Mouse (Mus musculus): ENCODE measurements around the gene Fam69a.
"Not testable (repeated sequence)": the region's sequence is repeated elsewhere in the genome, so short reads cannot be mapped to it uniquely, and the experiment has no call there.

Fam69a gene

DNA sequence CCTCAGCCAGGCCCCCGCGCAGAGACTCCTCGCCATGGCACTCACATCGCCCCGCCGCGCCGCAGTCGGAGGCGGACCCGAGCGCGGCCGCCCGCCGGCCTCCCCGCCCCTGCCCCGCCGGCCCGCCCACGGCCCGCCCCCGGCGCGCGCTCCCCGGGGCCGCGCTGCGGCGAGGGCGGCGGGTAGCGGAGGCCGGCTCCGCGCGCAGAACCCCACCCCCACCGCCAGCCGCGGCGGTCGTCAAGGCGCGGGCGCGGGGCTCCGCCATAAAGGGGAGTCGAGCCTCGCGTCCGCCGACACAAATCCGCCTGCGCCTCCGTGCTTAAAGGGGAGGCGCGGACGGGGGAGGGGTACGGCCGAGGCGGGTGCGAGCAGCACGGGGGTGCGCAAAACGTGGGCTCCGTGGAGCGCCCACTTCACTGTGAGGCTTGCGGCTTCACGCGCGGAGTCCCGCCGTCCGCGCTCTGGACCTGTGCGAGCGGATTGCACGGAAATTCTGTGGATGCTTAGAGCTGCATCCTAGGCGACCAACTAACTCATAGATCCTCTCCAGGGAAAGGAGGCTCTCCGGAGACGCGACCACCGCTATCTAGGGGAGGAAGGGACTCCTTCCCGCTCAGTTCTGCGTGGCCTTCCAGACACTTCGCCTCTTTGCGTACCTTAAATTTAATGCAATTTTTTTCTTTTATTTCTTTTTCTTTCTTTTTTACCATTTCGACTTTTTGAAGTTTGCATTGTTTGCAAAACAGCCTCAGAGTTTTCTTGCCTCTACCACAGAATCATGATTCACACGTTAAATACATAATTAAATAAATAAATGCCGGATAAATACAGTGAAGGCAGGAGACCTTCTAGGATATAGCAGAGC lies at the start of gene Fam69a:
Fam69a (minus strand) TSS at position 119 of the 868 bp plus-strand sequence.
- peak; percentile 92 for DNase-seq (ENCODE audit: low read depth)

DNA sequence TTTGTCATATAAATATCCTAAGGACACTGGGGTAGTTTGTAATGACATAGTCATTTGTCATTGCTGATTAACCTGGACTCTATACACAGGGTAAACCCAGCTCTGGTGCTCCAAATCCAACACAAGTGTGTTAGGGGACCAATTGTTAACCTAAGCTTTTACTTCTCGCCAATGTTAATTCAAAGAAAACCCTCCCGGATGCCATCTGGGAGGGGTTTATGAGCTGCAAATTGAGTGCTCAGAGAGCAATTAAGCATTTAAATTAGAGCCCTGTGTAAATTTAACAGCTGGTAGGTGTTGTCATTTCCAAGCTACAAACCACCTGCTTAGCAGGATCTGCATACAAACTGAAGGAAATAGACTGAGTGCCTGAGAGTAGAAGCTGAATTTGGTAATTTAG lies 48.6 kb upstream of the Fam69a start:
- DNase-seq (ENCODE audit: low read depth), result no peak

DNA sequence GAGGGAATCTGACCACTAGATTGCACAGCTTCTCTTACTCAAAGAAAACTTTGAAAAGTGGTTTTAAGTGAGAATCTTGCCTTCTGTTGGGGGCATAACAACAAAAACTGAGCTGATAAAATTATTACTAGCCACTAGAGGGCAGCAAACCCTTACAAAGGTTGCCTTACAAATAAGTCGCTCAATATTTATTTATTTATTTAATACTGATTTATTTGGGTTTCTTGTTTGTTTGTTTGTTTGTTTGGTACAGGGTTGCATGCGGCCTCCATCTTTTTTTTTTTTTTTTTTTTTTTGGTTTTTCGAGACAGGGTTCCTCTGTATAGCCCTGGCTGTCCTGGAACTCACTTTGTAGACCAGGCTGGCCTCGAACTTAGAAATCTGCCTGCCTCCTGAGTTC lies 47.3 kb upstream of the Fam69a start:
- DNase-seq (ENCODE audit: low read depth), result peak; percentile 84

DNA sequence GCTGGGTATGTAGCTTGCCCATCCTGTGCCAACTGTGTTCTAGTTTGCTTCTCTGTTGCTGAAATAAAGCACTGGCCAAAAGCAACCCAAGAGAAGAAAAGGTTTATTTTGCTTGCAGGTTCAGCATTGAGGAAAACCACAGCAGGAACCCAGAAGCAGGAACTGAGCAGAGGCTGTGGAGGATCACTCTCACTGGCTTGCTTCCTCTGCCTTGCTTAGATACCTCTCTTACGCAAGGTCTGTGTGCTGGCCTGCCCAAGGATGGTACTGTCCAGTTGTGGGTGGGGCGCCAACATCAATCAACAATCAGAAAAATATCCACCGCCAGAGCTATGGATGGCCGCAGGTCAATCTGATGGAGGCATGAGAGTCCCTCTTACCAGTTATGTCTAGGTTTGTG lies 44.4 kb upstream of the Fam69a start:
- DNase-seq (ENCODE audit: low read depth), result no peak

DNA sequence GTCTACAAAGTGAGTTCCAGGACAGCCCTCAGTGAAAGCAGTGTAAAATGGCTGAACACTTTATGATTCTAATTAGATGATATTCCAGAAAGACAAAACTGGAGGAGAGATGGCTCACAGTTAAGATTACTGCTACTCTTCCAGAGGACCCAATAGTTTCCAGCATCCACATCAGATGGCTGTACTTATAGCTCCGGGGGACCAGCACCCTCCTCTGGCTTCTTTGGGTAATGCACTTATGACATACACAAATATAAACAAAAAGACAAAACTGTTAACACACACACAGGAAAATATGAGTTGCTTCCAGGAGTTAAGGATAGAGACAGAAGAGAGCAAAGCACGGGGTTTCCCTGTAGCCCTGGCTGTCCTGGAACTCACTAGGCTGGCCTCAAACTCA lies 43.1 kb upstream of the Fam69a start:
- DNase-seq (ENCODE audit: low read depth), result peak; percentile 71

DNA sequence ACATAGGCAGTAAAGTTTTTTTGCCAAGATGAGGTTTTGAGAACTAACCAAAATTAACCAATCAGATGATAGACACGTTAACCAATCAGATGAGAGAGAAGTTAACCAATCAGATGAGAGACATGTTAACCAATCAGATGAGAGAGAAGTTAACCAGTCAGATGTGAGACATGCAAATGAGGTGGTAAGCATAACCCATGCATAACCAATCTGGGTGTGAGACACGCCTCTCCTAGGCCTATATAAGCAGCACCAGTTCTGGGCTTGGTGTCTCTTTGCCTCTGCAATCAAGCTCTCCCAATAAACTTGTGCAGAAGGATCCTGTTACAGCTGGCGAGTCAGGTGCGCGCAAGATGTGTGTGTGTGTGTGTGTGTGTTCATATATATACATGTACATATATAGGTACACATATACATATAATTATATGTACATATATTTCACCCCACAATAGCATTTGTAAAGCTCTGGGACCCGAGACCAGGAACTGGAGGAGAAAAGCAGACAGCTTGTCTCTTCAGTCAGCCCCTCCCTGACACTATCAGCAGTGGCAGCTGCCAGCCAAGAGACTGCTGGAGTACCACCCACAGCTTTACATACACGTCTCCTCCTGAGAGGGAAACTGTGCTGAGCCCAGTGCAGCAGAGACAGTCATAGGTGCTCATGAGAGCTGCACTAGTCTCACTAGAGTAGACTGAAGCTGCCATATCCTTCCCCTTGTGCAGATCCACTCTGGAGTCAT lies 42.1 kb upstream of the Fam69a start:
- DNase-seq (ENCODE audit: low read depth), result not testable (repeated sequence)

DNA sequence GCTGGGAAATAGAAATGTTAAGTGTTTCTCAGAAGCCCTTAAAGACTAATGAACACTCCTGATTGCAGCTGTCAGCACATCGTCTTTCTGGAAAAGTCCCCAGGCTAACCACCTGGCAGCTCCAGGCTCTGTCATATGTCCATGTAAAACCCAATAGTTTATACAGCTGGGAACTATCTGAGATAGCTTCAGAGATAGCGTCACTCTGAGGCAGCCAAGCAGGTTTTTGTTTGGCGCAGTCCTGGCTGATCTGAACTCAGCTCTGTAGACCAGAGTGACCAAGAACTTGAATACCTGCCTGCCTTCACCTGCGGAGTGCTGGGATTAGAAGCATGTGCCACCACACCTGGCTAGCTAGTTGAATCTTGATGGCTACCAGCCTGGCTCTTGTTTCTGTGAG lies 41.3 kb upstream of the Fam69a start:
- DNase-seq (ENCODE audit: low read depth), result peak; percentile 41

DNA sequence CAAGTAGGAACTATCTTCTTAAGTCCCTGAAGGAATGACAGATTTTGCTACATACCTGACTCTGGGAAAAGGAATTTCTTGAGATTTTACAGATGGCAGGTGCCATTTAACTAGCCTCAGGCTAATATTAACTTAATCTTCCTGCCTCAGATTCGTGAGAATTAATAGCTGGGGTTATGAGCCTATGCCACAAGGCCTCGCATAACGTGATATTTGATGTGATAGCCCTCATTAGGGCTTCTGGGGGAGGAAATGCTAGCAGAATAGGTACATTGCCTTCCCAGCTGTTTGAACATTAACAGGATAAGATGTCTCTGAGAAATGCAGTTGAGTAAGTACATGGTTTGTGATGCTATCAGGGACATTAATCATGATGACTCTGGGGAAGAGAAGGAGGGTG lies 34.5 kb upstream of the Fam69a start:
- DNase-seq (ENCODE audit: low read depth), result no peak

DNA sequence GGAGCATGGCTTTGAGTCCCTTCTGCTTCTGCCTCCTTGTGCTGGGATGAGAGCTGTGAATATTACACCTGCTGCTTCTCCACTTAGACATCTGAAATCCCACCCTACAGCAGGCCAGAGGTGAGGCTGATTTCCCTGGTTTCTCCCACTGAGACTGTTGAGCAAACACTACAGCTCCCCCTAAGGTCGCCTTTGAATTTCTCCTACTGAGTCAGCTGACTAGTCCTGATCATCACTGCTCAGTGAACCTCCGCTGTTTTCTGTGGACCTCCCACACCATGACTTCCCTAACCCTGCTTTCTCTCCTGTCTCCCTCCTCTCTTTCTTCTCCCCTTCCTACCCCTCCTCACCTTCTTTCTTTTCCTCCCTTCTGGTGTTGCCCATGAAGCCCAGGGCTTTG lies 32.5 kb upstream of the Fam69a start:
- no peak for DNase-seq (ENCODE audit: low read depth)

DNA sequence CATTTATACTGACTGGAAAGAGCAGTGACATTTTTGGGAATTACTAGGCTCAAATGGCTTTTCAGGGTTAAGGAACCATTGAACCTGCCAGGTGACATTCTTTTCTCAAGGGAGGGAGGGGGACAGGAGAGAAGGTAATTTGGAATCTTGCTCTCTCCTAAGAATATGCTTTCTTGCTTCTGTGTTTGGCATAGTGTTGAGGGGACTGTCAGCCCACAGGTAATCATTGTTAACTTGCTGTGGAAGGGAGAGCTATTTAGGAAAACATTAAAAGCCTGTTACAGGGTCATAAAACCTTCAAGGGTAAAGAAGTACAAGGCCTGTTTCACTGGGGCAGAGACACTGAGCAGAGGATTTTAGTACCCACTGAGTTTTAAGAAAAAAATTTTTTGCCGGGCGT lies 30.3 kb upstream of the Fam69a start:
- no peak for DNase-seq (ENCODE audit: low read depth)

DNA sequence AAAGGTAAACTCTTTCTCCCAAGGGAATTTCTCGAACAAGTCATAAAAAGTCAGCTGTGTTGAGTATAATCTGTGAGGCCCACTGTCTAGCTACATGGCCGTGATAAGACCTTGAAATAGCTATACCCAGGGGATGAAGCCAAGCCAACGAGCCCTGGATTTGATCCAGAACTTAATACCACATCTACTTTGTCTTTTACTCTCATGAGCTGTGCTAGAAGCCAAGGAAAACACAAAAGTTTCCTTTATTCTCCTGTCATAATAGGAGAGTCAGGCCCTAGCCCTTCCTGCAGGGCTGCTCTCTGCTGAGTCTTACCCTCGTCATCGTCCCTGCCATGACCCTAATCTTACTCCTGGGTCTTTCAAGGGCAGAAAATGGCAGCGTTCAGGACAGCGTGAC lies 28.5 kb upstream of the Fam69a start:
- DNase-seq (ENCODE audit: low read depth), result peak; percentile 88

DNA sequence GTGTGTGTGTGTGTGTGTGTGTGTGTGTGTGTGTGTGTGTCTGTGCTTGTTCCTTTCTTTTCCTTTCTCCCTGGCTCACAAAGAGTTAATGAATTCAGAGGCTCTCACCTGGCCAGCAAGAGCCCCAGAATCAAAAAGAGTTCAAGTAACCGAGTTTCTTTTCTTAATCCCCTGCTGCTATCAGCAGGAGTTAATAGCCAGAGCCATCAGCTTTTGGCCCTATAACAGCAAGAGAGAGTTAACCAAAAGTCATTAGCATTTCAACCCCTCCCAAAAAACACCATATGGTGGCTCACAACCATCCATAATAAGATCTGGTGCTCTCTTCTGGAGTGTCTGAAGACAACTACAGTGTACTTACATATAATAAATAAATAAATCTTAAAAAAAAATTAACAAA lies 27.3 kb upstream of the Fam69a start:
- DNase-seq (ENCODE audit: low read depth), result no peak

DNA sequence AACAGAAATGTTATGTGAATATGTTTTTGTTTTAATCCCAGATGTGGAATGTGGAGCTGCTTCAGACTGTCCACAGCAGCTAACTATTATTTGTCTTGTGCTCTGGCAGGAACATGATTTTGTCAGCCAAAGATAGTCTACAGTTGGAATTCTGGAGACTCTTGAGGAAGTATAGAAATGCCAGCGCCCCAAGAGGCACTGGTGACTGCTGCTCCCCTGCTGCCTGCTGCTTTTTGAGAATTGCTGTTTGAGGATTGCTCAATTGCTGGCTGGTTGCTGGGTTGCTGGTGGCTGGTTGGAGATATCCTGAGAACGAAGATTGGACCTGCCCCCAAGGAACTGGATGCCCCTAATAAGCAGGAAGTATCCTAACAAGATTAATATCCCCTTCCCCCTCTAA lies 22.8 kb upstream of the Fam69a start:
- peak; percentile 69 for DNase-seq (ENCODE audit: low read depth)

DNA sequence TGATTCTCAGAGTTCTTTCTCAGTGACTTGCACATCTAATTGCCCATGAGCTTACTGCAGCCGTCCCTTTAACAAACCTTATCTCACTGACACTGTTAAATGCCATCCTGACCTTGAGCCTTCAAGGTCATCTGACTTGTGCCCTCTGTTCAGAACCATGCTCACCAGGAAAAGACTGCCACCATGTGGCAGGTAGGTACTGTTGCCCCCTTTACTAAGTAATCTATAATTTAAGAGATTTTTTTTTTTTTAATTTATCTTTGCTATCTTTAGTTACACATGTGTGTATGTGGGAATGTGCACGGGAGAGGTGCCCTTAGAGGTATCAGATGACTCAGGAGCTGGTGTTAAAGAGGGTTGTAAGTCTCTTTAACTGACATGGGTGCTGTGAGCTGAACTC lies 18.2 kb upstream of the Fam69a start:
- DNase-seq (ENCODE audit: low read depth), result peak; percentile 25

DNA sequence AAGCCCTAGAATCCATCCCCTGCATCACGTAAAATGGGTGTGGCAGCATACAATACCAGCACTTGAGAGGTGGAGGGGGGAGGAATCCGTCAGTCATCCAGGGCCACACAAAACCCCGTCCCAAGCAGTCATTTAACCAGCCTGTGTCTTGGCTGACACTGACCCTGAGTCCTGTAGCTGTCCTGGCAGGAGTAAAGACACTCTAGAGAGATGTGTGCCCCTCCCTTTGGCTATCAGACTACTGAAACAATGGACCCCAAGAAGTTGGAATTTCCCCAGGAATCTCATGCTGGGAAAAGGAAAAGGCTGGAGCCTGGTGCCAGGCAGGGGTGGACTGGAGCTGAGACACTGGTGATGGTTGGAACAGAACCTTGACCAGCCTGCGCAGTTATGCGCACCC lies 15.8 kb upstream of the Fam69a start:
- DNase-seq (ENCODE audit: low read depth), result no peak

DNA sequence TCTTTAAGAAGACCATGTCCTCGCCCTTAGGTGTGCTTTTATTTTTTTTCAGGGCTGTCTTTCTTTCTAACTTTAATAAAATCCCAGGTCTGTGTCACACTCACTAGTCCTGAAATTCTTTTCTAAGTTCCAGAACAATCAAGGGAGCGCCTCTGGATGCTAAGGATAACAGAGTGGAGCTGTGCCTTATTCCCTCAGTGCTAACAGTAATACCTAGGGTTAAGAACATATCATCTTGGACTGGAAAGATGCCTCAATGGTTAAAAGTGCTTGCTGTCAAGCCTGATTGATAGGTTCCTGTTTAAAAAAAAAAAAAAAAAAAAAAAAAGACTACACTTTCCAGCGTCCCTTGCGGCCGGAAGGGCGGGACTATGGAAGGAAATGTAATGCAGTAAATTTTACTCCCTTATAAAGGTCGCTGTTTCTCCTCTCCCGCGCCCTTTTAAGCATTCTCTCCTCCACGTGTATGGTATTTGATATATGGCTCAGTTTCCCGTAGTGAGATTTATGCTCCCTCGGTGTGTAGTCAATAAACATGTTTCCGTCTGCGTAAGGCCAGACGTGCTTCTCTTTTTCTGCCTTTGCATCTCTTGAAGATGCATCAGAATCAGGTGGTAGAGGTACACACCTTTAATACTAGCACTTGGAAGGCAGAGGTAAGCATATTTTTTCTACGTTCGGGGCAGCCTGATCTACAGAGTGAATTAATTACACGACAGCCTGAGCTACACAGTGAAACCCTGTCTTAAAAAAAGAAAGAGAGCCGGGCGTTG lies 14.1 kb upstream of the Fam69a start:
- peak; percentile 79 for DNase-seq (ENCODE audit: low read depth)

DNA sequence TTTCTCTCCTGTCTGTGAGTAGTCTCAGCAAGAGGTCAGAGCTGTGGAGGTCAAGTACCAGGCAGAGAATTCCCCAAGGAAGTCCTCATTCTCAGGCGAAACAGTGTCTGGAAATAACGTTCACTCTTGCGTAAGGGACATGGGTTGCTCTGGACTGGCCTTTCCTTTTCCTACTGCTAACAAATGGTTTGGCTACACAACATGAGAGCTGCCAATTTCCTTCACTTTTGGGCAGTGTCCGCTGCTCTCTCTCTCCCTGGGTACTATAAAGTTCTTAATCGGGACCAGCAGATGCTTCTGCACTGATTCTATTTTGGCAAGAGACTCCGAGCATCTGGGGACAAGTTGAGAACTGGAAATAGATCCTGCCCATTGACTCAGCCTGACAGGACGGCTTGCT lies 10.8 kb upstream of the Fam69a start:
- peak; percentile 85 for DNase-seq (ENCODE audit: low read depth)

DNA sequence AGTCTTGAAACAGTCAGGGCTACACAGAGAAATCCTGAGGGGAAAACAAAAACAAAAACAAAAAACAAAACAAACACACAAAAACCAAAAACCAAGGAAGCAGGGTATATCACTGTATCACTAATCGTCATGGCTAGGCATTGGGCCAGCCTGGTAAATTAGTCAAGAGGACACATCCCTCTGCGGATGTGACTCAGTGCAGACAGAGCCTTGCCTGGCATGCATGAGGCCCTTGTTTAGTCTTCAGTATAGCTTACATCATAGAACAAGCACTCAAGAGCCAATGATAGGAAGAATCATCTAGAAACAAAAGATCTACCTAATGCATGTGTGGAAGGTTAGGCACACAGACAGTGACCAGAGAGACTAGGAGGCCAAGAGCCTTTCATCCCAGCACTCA lies 9.1 kb upstream of the Fam69a start:
- DNase-seq (ENCODE audit: low read depth), result peak; percentile 92

DNA sequence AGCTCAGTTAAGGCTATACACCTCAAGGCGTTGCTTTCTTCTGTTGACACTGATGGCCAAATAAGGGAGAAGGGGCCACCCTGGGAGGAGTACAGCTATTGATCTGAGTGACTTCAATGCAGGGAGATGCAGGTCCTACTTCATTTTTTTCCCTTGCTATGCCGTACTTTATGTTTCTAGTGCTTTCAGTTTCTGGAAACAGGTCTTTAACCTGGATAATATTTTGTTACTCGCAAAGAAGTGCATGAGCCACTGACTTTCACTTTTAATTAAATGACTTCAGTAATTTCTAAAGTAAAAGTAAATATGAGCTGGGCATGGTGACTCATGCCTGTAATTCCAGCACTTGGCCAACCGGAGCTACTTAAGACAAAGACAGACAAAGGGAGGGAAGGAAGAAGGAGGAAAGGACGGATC lies 958 bp upstream of the Fam69a start:
- DNase-seq (ENCODE audit: low read depth), result peak; percentile 68

DNA sequence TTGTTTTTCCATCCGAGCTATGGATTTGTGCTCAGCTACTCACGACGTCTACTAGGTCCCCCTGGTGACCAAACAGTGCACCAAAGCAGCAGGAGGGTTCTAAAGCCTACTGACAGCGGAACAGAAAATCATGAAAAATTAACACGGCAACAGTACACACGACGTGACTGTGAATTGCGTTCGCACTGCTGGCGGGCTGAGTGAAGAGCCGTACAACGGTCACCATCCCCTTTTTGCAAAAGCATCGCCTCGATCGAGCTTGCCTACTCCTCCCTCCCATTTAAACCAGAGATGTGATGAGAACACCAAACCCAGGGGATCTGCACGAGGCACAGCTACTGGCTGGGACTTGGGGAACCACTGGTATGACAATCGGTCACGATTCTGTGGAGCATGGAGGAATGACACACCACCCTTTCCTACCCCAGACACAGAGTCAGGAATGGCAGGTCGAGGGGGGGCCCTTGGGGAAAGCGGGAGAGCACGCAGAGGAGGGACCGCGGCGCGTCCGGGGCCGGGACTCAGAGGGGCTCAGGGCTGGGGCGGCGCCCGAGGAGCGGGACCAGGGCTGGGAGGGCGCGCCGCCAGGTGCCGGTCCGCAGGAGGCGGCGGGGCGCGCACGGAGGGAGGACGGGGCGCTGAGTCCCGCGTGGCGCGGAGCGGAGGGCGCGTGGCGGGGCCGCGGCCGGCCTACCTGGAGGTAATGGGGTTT lies 474 bp downstream of the Fam69a start:
- DNase-seq (ENCODE audit: low read depth), result peak; percentile 86

DNA sequence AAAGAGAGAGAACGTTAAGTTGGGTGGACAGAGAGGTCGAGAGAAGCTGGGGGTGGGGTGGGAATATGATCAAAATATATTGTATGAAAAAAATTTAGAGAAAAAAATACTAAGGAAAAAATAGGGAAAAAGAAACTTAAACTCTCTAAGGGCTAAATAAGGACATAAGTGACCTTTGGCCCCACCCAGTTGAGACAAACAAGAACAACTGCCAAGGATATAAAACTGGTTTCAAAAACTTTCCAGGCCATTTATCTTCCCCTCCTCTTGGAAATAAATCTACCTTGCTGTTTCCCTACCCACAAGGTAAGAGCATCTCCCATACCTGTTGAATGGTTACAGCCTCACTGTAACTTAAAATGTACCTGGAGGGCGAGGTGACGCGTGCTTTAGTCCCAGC lies 2.9 kb downstream of the Fam69a start:
- no peak for DNase-seq (ENCODE audit: low read depth)

DNA sequence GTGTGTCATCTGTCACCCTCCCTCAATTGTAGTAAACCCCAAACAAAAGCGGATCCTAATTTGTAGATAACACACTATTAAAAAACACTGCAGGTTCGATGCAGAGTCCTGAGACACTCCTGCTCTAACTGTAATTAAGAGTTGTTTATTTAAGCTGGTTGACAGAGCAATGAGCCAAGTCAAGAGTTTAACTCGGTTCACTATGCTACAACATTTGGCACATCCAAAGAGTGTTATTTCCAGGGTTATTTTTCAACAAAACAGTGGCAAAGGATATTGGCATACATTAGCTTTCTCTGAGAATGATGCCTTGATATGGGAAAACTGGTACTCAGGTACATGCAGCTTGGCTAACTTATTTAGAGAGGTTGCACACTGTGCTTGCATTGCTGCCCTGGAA lies 4.9 kb downstream of the Fam69a start:
- no peak for DNase-seq (ENCODE audit: low read depth)
